Mouse (Mus musculus): ENCODE measurements around the gene Ak7.
A peak's percentile ranks its signal among the peaks of the same experiment; 100 is the strongest.

The Ak7 gene

GRCm38 (mm10) chr12:105727964-105728363 is 22.2 kb downstream of the Ak7 start:
- peak; percentile 66 for DNase-seq (ENCODE audit: low read depth, low spot score)

GRCm38 (mm10) chr12:105730851-105731460 is 25.2 kb downstream of the Ak7 start:
- DNase-seq (ENCODE audit: low read depth, low spot score): peak; percentile 74

- DNase-seq (ENCODE audit: low read depth, low spot score): peak; percentile 72
Measured at GRCm38 (mm10) chr12:105733370-105734159, 27.8 kb downstream of the Ak7 start.

- peak; percentile 76 for DNase-seq (ENCODE audit: low read depth, low spot score)
Measured at GRCm38 (mm10) chr12:105735226-105735888, 29.6 kb downstream of the Ak7 start.

- peak; percentile 55 for DNase-seq (ENCODE audit: low read depth, low spot score)
Measured at GRCm38 (mm10) chr12:105735889-105736251, 30.1 kb downstream of the Ak7 start.

- peak; percentile 69 for DNase-seq (ENCODE audit: low read depth, low spot score)
Measured at GRCm38 (mm10) chr12:105738316-105739096, 32.7 kb downstream of the Ak7 start.

GRCm38 (mm10) chr12:105739656-105740055 is 33.9 kb downstream of the Ak7 start:
- DNase-seq (ENCODE audit: low read depth, low spot score): no peak

GRCm38 (mm10) chr12:105748114-105748513 is 42.3 kb downstream of the Ak7 start:
- DNase-seq (ENCODE audit: low read depth, low spot score): no peak

GRCm38 (mm10) chr12:105753813-105754212 is 48.0 kb downstream of the Ak7 start:
- no peak for DNase-seq (ENCODE audit: low read depth, low spot score)

- peak; percentile 98 for DNase-seq (ENCODE audit: low read depth, low spot score)
Measured at GRCm38 (mm10) chr12:105757816-105758497, 52.2 kb downstream of the Ak7 start.

- no peak for DNase-seq (ENCODE audit: low read depth, low spot score)
Measured at GRCm38 (mm10) chr12:105758911-105759310, 53.1 kb downstream of the Ak7 start.

GRCm38 (mm10) chr12:105759849-105760478 is 54.2 kb downstream of the Ak7 start:
- DNase-seq (ENCODE audit: low read depth, low spot score): no peak

- DNase-seq (ENCODE audit: low read depth, low spot score): peak; percentile 81
Measured at GRCm38 (mm10) chr12:105761171-105761570, 55.4 kb downstream of the Ak7 start.

GRCm38 (mm10) chr12:105761629-105762028 is 55.9 kb downstream of the Ak7 start:
- DNase-seq (ENCODE audit: low read depth, low spot score): peak; percentile 71

GRCm38 (mm10) chr12:105769700-105770099 is 63.9 kb downstream of the Ak7 start:
- DNase-seq (ENCODE audit: low read depth, low spot score): no peak

GRCm38 (mm10) chr12:105774871-105775270 is 69.1 kb downstream of the Ak7 start:
- no peak for DNase-seq (ENCODE audit: low read depth, low spot score)

- no peak for DNase-seq (ENCODE audit: low read depth, low spot score)
Measured at GRCm38 (mm10) chr12:105777651-105778050, 71.9 kb downstream of the Ak7 start.

- DNase-seq (ENCODE audit: low read depth, low spot score): peak; percentile 93
Measured at GRCm38 (mm10) chr12:105784196-105784999, 78.6 kb downstream of the Ak7 start, which contains the start of gene Papola. Papola (plus strand) TSS chr12:105784694.

GRCm38 (mm10) chr12:105785000-105785774 is 79.4 kb downstream of the Ak7 start:
- DNase-seq (ENCODE audit: low read depth, low spot score): peak; percentile 62
